Mouse (Mus musculus): ENCODE measurements at regions not wholly inside any gene's neighbourhood (a gene's known extent, or its start where the extent isn't known, plus 50 kb on each side); places are given as distances from the start of the nearest gene placed in this dataset.
"Not testable (repeated sequence)": the region's sequence is repeated elsewhere in the genome, so short reads cannot be mapped to it uniquely, and the experiment has no call there.

DNA sequence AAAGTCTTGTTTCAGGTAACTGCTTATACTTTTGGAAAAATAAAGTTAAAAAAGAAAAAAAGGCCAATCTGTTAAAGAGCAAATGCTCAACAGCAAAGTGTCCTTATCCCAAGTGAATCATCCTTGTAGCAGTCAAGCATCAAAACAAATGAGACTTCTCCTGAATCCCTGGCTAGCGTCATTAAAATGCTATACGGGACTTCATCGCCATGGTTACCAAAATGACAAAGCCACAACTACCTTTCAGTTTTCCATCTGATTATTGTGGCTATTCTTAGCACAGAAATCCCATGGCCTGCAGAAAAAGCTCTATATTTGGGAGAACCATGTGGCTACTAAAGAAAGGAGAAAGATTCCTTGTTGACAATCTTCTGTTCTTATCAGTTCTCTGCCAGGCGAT is 322.7 kb downstream of the Arl4a start:
- DNase-seq = no peak

DNA sequence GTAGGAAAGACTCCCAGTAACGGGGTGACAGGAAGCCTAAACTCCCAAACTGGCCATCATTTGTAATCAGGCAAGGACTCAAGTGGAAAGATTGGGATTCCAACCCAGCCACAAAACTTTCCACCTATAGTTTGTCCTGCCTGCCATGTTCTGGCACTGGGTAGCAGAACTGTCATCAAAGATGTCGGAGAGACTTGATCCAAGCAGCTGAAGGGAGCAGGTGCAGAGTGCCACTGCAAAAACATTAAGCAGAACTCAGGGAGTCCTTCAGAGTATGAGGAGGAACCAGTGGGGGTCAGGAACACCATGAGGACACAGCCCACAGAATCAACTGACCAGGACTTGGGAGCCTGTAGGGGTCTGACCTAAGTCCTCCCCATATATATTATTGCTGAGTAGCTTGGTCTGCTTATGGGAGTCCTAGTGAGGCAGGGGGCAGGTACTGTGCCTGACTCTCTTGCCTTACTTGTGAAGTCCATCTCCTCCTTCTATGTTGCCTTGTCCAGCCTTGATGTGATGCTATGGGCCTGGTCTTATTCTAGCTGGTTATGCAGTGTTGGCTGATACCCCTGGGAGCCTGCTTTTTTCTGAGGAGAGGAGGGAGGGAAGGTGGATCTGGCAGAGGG is 323.5 kb downstream of the Arl4a start:
- no peak for DNase-seq

GRCm38 (mm10) chr12:39711807-39712206 is 326.0 kb downstream of the Arl4a start:
- DNase-seq = no peak

DNA sequence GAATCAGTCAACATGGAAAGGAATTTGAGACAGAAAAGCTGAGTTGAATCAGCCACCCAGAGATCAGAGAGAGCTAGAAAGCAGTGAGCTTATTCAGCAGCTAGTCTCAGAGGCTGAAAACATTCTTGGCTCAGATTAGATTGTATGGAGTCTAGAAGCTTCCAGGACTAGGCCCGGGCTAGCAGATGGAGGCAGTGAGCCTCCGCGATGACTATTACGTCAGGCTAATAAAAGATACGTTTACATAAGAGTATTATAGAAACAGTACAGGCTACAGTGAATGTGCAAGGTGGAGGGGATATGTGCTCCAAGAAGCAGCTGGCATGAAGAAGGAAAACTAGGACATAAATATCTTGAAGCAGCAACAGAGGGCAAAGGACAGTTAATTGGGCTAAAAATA is 328.0 kb downstream of the Arl4a start:
- DNase-seq = no peak

- no peak for DNase-seq
Measured at GRCm38 (mm10) chr12:39697182-39697581, 340.6 kb downstream of the Arl4a start.

DNA sequence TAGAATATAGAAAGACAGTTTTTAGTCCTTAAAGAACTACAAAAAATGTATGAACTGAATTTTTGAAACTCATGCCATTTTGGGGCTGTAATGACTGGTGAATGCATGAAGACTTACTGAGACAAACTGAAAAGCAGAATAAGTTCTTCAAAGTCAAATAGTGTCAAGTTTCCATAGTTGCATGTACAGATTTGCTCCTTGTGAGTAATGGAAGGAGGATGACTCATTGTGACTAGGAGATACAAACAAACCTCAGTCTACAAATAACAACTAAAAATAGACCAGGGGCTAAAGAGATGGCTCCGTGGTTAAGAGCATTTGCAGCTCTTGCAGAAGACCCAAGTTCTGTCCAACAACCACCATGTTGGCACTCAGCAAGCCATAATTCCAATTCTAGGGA is 342.5 kb downstream of the Arl4a start:
- no peak for DNase-seq

DNA sequence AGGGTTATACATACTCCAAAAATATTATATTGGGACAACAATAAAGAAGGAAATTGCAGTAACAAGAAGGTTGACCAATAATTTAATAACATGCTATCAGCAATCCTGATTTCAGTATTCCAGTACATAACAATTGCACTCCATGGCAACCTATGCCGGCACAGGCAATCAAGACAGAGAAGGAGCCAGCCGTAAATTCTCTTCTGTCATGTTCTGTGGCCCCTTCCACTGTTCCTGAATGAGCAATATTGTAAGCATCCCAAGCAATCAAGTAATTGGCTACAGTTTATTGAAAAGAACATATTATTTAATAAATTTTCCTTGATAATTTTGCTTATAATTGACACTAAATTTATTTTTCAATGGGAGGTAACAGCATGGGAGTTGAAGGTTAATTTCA is 345.8 kb downstream of the Arl4a start:
- no peak for DNase-seq

DNA sequence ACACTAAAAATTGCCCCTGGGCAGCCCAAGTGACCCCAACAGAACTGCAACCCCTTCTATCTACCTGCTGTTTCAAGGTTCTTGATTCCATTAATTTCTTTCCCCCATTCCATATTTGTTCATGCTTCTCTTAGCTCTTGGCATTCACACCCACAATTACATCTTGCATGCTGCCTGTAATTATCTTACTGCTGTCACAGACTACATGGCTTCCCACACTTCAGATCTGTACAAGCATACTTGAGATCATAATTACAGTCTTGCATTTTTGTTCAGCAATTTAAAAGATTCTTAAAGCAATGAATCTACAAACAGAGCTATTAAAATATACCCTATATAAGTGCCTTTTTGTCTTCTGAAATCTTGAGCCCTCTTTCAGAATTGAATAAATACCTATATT is 352.4 kb downstream of the Arl4a start:
- DNase-seq = no peak

DNA sequence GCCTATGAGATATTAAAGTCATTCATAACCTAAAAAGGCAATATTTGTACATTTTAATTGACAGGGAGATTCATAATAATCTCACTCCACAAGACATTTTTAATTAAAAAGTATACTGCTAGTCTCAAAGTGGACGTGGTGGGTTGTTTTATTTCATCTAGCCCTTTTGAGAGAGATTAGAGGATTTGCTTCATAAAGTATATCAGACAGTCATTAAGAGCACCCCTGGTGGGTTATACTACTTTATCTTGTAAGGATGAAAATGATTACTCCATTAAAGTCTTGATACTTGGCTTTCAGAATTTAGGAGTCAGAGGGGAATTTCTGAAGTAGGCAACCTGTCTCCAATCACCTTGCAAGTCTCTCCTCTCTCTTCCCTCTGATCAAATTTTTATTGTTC is 355.7 kb downstream of the Arl4a start:
- no peak for DNase-seq

GRCm38 (mm10) chr12:39675608-39676007 is 362.2 kb downstream of the Arl4a start:
- no peak for DNase-seq

- DNase-seq = no peak
Measured at GRCm38 (mm10) chr12:39667701-39668100, 370.1 kb downstream of the Arl4a start.

DNA sequence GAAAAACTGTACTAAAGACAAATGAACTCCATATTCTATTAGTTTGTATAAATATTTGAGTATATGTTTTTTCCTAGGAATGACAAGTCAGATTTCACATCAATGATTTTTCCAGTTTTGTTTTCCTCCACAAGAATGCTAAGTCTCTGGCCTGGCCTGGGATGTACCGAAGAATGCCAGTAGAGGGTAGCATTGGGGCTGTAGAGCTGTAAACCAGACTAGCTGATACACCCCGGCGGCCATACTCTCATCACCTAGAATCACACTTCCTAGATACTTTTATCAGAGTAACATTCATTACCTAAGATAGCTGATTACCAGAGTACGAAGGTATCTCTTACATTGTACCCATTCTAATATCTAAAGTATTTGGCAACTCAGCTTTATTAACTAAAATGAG is 372.4 kb downstream of the Arl4a start:
- DNase-seq = peak; percentile 32 to 69

GRCm38 (mm10) chr12:39660420-39660819 is 377.4 kb downstream of the Arl4a start:
- DNase-seq = no peak

GRCm38 (mm10) chr12:39656606-39657005 is 381.2 kb downstream of the Arl4a start:
- peak; percentile 40 to 54 for DNase-seq

- no peak for DNase-seq
Measured at GRCm38 (mm10) chr12:39648952-39649351, 388.9 kb downstream of the Arl4a start.

DNA sequence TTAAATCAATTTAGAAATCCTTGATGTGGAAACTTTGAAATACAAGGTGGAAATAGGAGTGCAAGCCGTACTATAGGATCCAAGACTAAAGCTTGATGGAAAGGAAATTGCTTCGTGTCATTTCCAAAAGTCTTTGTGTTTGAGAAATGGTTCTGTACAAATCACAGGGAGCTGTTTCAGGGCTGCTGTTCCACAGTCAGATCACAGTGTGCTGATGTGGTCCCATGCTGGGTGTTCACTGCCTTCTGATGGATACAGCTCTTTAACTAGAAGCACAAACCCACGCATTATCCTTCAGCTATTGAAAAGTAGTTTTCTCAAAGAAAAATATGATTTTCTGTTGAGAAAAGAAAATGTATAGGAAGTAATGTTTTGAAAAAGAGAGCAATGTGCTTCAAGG is 391.3 kb downstream of the Arl4a start:
- no peak for DNase-seq

- no peak for DNase-seq
Measured at GRCm38 (mm10) chr12:39645581-39645980, 392.2 kb downstream of the Arl4a start.

DNA sequence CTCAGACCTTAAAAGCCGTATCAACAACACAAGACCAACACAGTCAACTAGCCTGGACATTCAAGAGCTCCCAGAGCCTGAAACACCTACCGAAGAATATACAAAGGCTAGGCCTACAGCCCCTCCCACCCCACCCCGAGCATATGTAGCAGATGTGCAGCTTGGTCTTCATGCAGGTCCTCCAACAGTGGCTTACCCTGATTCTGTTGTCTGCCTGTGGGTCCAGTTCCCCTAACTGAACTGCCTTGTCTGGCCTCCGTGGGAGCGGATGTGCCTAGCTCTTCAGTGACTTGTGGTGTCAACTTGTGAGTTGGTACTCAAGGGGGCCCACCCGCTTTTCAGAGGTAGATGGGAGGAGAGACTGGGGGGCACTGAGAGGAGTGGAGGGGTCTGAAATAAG is 398.6 kb downstream of the Arl4a start:
- no peak for DNase-seq

GRCm38 (mm10) chr12:39634337-39634736 is 403.5 kb downstream of the Arl4a start:
- no peak for DNase-seq

DNA sequence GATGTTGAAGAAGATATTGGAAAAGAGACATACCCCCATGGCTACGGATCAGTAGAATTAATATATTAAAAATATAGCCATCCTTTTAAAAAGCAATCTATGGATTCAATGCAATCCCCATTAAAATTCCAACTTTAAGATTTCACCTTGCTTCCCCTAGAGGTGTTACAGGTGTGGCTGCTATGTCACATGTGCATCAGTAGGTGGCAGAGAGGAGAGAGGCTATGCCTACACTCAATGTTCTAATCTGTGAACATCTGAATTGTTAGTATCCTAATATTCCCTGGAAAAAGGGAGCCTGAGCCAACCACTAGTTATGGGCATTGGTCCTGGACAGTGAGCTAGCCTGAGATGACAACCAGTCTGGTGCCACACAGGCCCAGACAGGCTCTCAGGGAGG is 416.6 kb downstream of the Arl4a start:
- DNase-seq = no peak

- no peak for DNase-seq
Measured at GRCm38 (mm10) chr12:39605289-39605688, 432.5 kb downstream of the Arl4a start.

GRCm38 (mm10) chr12:39604723-39605122 is 433.1 kb downstream of the Arl4a start:
- no peak for DNase-seq

DNA sequence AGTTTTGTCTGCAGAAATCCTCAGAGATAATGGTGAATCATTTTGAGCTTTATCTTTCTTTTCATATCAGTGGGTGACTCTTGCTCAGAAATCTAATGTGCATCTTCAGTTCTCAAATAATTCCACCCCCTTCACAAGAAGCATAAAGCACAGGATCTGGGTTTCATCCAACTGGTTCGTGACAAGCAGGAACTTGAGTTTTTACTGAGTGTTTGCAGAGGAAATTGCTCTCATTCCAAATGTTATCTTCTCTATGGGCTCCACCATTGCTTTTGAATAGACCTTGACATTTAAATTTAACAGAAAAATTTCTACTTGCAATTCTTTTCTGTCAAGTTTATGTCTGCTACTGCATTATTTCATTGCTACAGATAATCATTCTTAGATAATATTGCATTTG is 443.1 kb downstream of the Arl4a start:
- no peak for DNase-seq

GRCm38 (mm10) chr12:39593781-39594180 is 444.0 kb downstream of the Arl4a start:
- DNase-seq = not testable (repeated sequence)

DNA sequence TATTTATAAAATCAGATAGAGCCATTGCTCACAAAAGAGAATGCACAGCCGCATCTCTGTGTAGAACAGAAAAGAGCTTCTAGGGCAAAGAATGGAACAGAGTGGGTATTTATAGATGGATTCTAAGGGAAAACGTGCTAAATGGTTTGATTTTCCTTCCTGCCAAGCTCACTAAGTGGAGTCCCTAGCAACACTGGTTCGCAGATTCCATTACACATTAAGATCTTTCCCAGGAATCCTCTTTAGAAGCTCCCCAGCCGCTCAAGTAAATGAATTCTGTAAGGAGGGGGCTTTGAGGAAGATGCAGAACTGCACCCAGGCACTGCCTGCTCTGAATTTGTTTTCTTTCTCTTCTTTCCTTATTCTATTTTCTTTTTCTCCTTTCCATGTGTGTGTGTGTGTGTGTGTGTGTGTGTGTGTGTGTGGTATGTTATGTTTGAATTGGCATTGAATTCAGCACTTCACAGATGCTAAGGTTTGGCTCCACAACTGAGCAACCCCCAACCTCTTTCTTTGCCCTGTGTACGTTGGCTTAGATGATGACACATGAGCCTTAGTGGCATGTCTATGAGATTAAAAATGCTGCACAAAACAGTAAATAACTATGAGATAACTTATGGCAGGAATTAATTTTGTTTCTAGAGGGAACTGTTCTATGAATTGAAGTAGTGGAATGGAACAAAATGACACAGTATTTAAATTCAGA is 450.5 kb downstream of the Arl4a start:
- DNase-seq = no peak

All from kidney, adult 8-10 months (tissue).